Comparison of ENCODE assay signal across 24 mouse cellular contexts in genomic region chr1:38507636-38508179, GRCm38 (mm10).
DNase-seq lines count a peak whose midpoint lies in the region; ATAC-seq and TF ChIP-seq lines count a peak whose summit lies in the region.
"Had no signal": no experiment of that assay in that cellular context is flagged by ENCODE, and none has a peak within 500 bp of the region (broad histone marks: within the 10 kb centered on the region; RNA-seq: fewer than 3 reads in every experiment).

No protein-coding gene starts in this region.

- no peak for TF ChIP-seq CTCF in liver, embryonic 14.5 days (IDR thresholded peaks at IDR 0.05; ENCODE audit: low read depth)

- no peak overlapping the region for H3K4me3 ChIP-seq in midbrain, embryonic 11.5 days (ENCODE audit: low read depth, low read length)
- no peak overlapping the region for H3K4me3 ChIP-seq in midbrain, embryonic 16.5 days (ENCODE audit: low read depth, low read length)
- H3K4me3 ChIP-seq in liver, embryonic 11.5 days (ENCODE audit: low read depth, low read length), result no peak overlapping the region
- no peak overlapping the region for H3K4me3 ChIP-seq in liver, embryonic 14.5 days (ENCODE audit: insufficient read depth in 1 of 2, low read depth in 2 of 2, low read length in 2 of 2)
- H3K4me3 ChIP-seq: embryonic facial prominence, embryonic 12.5 days; embryonic facial prominence, embryonic 15.5 days; gastrocnemius, adult 2 months; hindbrain, embryonic 10.5 days; hindbrain, embryonic 13.5 days had no signal

- no peak overlapping the region for H3K27ac ChIP-seq in midbrain, embryonic 11.5 days (ENCODE audit: low read depth, low read length)
- no peak overlapping the region for H3K27ac ChIP-seq in midbrain, embryonic 16.5 days (ENCODE audit: low read length)
- no peak overlapping the region for H3K27ac ChIP-seq in liver, embryonic 11.5 days (ENCODE audit: low read depth, low read length)
- H3K27ac ChIP-seq in liver, embryonic 14.5 days, result no peak overlapping the region
- H3K27ac ChIP-seq: embryonic facial prominence, embryonic 12.5 days; embryonic facial prominence, embryonic 15.5 days; gastrocnemius, adult 2 months; hindbrain, embryonic 10.5 days had no signal

- H3K4me2 ChIP-seq in midbrain, embryonic 11.5 days, result no peak overlapping the region
- no peak overlapping the region for H3K4me2 ChIP-seq in midbrain, embryonic 16.5 days (ENCODE audit: low read length)
- H3K4me2 ChIP-seq in liver, embryonic 11.5 days, result no peak overlapping the region
- H3K4me2 ChIP-seq in liver, embryonic 14.5 days (ENCODE audit: low read depth), result no peak overlapping the region
- H3K4me2 ChIP-seq: embryonic facial prominence, embryonic 12.5 days; embryonic facial prominence, embryonic 15.5 days; hindbrain, embryonic 13.5 days had no signal

- H3K36me3 ChIP-seq in midbrain, embryonic 11.5 days (ENCODE audit: control insufficient read depth, insufficient read depth, low read length), result no peaks in the 10 kb centered on the region
- H3K36me3 ChIP-seq in midbrain, embryonic 16.5 days (ENCODE audit: control insufficient read depth, insufficient read depth, low read length), result no peaks in the 10 kb centered on the region
- H3K36me3 ChIP-seq in liver, embryonic 11.5 days (ENCODE audit: control insufficient read depth, insufficient read depth, low read length), result no peaks in the 10 kb centered on the region
- no peaks in the 10 kb centered on the region for H3K36me3 ChIP-seq in liver, embryonic 14.5 days (replicated peaks; ENCODE audit: control insufficient read depth, insufficient read depth, low read depth)
- H3K36me3 ChIP-seq: embryonic facial prominence, embryonic 12.5 days; embryonic facial prominence, embryonic 15.5 days; hindbrain, embryonic 10.5 days; hindbrain, embryonic 13.5 days had no signal

- no peak for ATAC-seq in midbrain, embryonic 11.5 days (ENCODE audit: low FRiP score)
- no peak for ATAC-seq in midbrain, embryonic 16.5 days
- no peak for ATAC-seq in liver, embryonic 11.5 days (replicated peaks; ENCODE audit: low FRiP score)
- ATAC-seq in liver, embryonic 14.5 days (ENCODE audit: insufficient read depth), result peak; percentile 35; the same call in 1 of the 2 replicates
- no peak for ATAC-seq in CD4-positive, CD25-positive, alpha-beta regulatory T cell, adult 4 months
- ATAC-seq: activated CD4-positive, CD25-positive, alpha-beta regulatory T cell, adult 4 months; forebrain, embryonic 14.5 days; forebrain, postnatal 0 days; hindbrain, embryonic 16.5 days had no signal

- peaks cover 8% of the 10 kb centered on the region for H3K4me1 ChIP-seq in midbrain, embryonic 11.5 days (ENCODE audit: control insufficient read depth, insufficient read depth, low read length)
- peaks cover 23% of the 10 kb centered on the region for H3K4me1 ChIP-seq in midbrain, embryonic 16.5 days (ENCODE audit: control insufficient read depth, insufficient read depth, low read length)
- H3K4me1 ChIP-seq in liver, embryonic 11.5 days (replicated peaks; ENCODE audit: control insufficient read depth, insufficient read depth, low read length), result peaks cover 2% of the 10 kb centered on the region; the same call in 1 of the 2 replicates
- H3K4me1 ChIP-seq in liver, embryonic 14.5 days (replicated peaks; ENCODE audit: control insufficient read depth in 2 of 2, insufficient read depth in 2 of 2, low read length in 1 of 2), result peaks cover 4 to 16% of the 10 kb centered on the region in 2 experiments; a peak in 3 of 4 replicates

- no peaks in the 10 kb centered on the region for H3K27me3 ChIP-seq in midbrain, embryonic 11.5 days (ENCODE audit: control insufficient read depth, insufficient read depth, low read length)
- H3K27me3 ChIP-seq in midbrain, embryonic 16.5 days (ENCODE audit: control insufficient read depth, insufficient read depth, low read depth, low read length), result no peaks in the 10 kb centered on the region
- no peaks in the 10 kb centered on the region for H3K27me3 ChIP-seq in liver, embryonic 11.5 days (replicated peaks; ENCODE audit: control insufficient read depth, insufficient read depth, low read length)
- H3K27me3 ChIP-seq in liver, embryonic 14.5 days (ENCODE audit: control insufficient read depth, insufficient read depth, low read length), result no peaks in the 10 kb centered on the region
- H3K27me3 ChIP-seq: embryonic facial prominence, embryonic 12.5 days; embryonic facial prominence, embryonic 15.5 days; hindbrain, embryonic 13.5 days had no signal

- no peak overlapping the region for H3K9ac ChIP-seq in midbrain, embryonic 11.5 days (ENCODE audit: low read length)
- no peak overlapping the region for H3K9ac ChIP-seq in midbrain, embryonic 16.5 days (ENCODE audit: low read depth, low read length)
- H3K9ac ChIP-seq in liver, embryonic 11.5 days (ENCODE audit: low read depth, low read length), result no peak overlapping the region
- H3K9ac ChIP-seq in liver, embryonic 14.5 days (replicated peaks), result no peak overlapping the region
- H3K9ac ChIP-seq: embryonic facial prominence, embryonic 12.5 days; embryonic facial prominence, embryonic 15.5 days; forebrain, postnatal 0 days; hindbrain, embryonic 13.5 days had no signal

- H3K9me3 ChIP-seq in midbrain, embryonic 11.5 days (ENCODE audit: control insufficient read depth, low read length), result no peaks in the 10 kb centered on the region
- H3K9me3 ChIP-seq in midbrain, embryonic 16.5 days (replicated peaks; ENCODE audit: control insufficient read depth, low read length, poor library complexity, severe bottlenecking), result no peaks in the 10 kb centered on the region
- no peaks in the 10 kb centered on the region for H3K9me3 ChIP-seq in liver, embryonic 11.5 days (ENCODE audit: control insufficient read depth, low read length)
- no peaks in the 10 kb centered on the region for H3K9me3 ChIP-seq in liver, embryonic 14.5 days (ENCODE audit: control insufficient read depth, low read length)
- H3K9me3 ChIP-seq: embryonic facial prominence, embryonic 12.5 days; embryonic facial prominence, embryonic 15.5 days; hindbrain, embryonic 10.5 days; hindbrain, embryonic 13.5 days had no signal

- TF ChIP-seq EP300 in liver, embryonic 14.5 days (IDR thresholded peaks at IDR 0.05; ENCODE audit: low read depth), result no peak

- WGBS in midbrain, embryonic 11.5 days, result 81% methylated on average over 7 of the region's 7 CpGs
- WGBS in midbrain, embryonic 16.5 days, result 85% methylated on average over 7 of the region's 7 CpGs
- WGBS in liver, embryonic 11.5 days, result 62% methylated on average over 7 of the region's 7 CpGs
- WGBS in liver, embryonic 14.5 days (ENCODE audit: insufficient replicate concordance), result 50% methylated on average over 7 of the region's 7 CpGs

- peak; percentile 60 for DNase-seq in midbrain, embryonic 11.5 days (ENCODE audit: low spot score, missing footprints)
- DNase-seq in liver, embryonic 11.5 days (ENCODE audit: low spot score), result peak; percentile 19
- DNase-seq in liver, embryonic 14.5 days (ENCODE audit: low read depth in 3 of 3, low spot score in 3 of 3), result no peak
- DNase-seq in right cerebral cortex, postnatal 14 days, result no peak
- no peak for DNase-seq in spleen, postnatal 4 days (ENCODE audit: low spot score in 2 of 2)
- DNase-seq: adrenal gland, adult 8-10 months; adrenal gland, postnatal 25 days; cerebellum, adult 2 months; cerebellum, adult 9-11 months; cerebellum, postnatal 25 days; forebrain, postnatal 0 days; gastrocnemius, adult 2 months; gastrocnemius, postnatal 14 days; heart, adult 18-20 months; heart, postnatal 36 days had no signal

Comparison
In these comparisons a context has a peak if more than half of its experiments do, and no peak if none do; other contexts are left out.
1. DNase-seq: peak in midbrain, embryonic 11.5 days (single experiment) and liver, embryonic 11.5 days (single experiment); none in liver, embryonic 14.5 days (0 of 3), right cerebral cortex, postnatal 14 days (single experiment) and spleen, postnatal 4 days (0 of 2).